Mouse (Mus musculus) urinary bladder, postnatal 4 days (tissue): ENCODE results near the gene Astn1.

Experiments used
- DNase-seq, 2 experiments: peaks; one replicate each; pipeline ENCODE4 v3.0.0; 2021 to 2022; ENCODE audit warnings: low spot score in 2 of 2

The Astn1 gene

GRCm38 (mm10) chr1:158740161-158740766, 378.2 kb downstream of the Astn1 start:
- no peak for DNase-seq

GRCm38 (mm10) chr1:158740949-158741348, 378.9 kb downstream of the Astn1 start:
- no peak for DNase-seq
